Mouse (Mus musculus) limb, embryonic 14.5 days (tissue): ENCODE results near the gene Igfbp5. TPM values are rescaled to one million over a fixed set of nuclear protein-coding genes. Genes with fewer than 3 reads are reported as not detected.

ENCODE experiments used
- ATAC-seq: fragments of 200-750 bp; cut with Nextera tagmentation; 2 replicates; pipeline ENCODE4 v1.8.0; 2017; ENCODE audit warnings: low read depth, moderate number of reproducible peaks, moderate TSS enrichment; ENCODE audit not compliant: low FRiP score
- DNase-seq: peaks from one replicate; pipeline ENCODE4 v3.0.0-alpha.2; 2015; ENCODE audit warnings: low spot score
- H3K27ac ChIP-seq: fragments of 300-500 bp; sonication (generic); replicated peaks from 2 replicates; pipeline ENCODE4 v1.5.1; 2014; ENCODE audit warnings: low read depth, mild to moderate bottlenecking, low read length, moderate library complexity, mixed read lengths
- H3K27me3 ChIP-seq: fragments of 300-500 bp; sonication (generic); 2 replicates; pipeline ENCODE4 v1.6.1; 2014; ENCODE audit warnings: low read length, mixed read lengths; ENCODE audit not compliant: control insufficient read depth, insufficient read depth
- H3K36me3 ChIP-seq: fragments of 300-500 bp; sonication (generic); 2 replicates; pipeline ENCODE4 v1.6.1; 2014; ENCODE audit warnings: mild to moderate bottlenecking, low read length, moderate library complexity, mixed read lengths; ENCODE audit not compliant: control insufficient read depth, insufficient read depth
- H3K4me1 ChIP-seq: fragments of 300-500 bp; sonication (generic); 2 replicates; pipeline ENCODE4 v1.6.1; 2014; ENCODE audit warnings: antibody characterized with exemption, low read length, mixed read lengths; ENCODE audit not compliant: control insufficient read depth, insufficient read depth
- H3K4me2 ChIP-seq: fragments of 300-500 bp; sonication (generic); replicated peaks from 2 replicates; pipeline ENCODE4 v1.6.1; 2014; ENCODE audit warnings: low read depth, mild to moderate bottlenecking, low read length, moderate library complexity; ENCODE audit not compliant: severe bottlenecking
- H3K4me3 ChIP-seq: fragments of 300-500 bp; sonication (generic); replicated peaks from 2 replicates; pipeline ENCODE4 v1.5.1; 2014; ENCODE audit warnings: low read length
- H3K9ac ChIP-seq: fragments of 300-500 bp; sonication (generic); 2 replicates; pipeline ENCODE4 v1.6.1; 2014; ENCODE audit warnings: mild to moderate bottlenecking, low read depth, low read length, moderate library complexity; ENCODE audit not compliant: severe bottlenecking
- H3K9me3 ChIP-seq: fragments of 300-500 bp; sonication (generic); 2 replicates; pipeline ENCODE4 v1.6.1; 2016; ENCODE audit warnings: low read length; ENCODE audit not compliant: control insufficient read depth
- POLR2A ChIP-seq: fragments of 200-500 bp; IDR thresholded peaks from 2 replicates; pipeline ENCODE4 v1.8.0; 2012; ENCODE audit warnings: inconsistent platforms, mild to moderate bottlenecking, moderate library complexity, borderline replicate concordance; ENCODE audit not compliant: insufficient read depth, insufficient read length; ENCODE audit errors: extremely low read depth
- WGBS: fragments of 180-500 bp; shearing (Covaris S2); extraction: QIAGEN DNeasy Blood & Tissue Kit; methylation state at CpG from one replicate; pipeline ENCODE4 v1.1.7; 2014; 5-methylcytosine and 5-hydroxymethylcytosine counted together
- polyA plus RNA-seq, 2 experiments: library from polyadenylated mRNA; depleted of rRNA in 1 of 2; stranded (reverse) in 1 of 2; unstranded in 1 of 2; fragments of >200 nt; fragmentation: Nextera tagmentation in 1 of 2; extraction: Ambion mirVana in 1 of 2; gene quantifications; 2 replicates each; pipeline versions ENCODE4 v1.2.1 to v1.2.3; 2012 to 2014

The Igfbp5 gene
- polyA plus RNA-seq, 2 experiments = 114 to 333 TPM

GRCm38 (mm10) chr1:72826446-72826845, 48.2 kb downstream of the Igfbp5 start:
- no peak for ATAC-seq
- no peak for TF ChIP-seq POLR2A
- peaks cover 26% of the 10 kb centered on the region for H3K4me1 ChIP-seq
- H3K9me3 ChIP-seq = no peaks in the 10 kb centered on the region
- DNase-seq = no peak
- H3K27ac ChIP-seq = 0 out of 2 replicates have a peak overlapping the region, but pooled peaks have one; percentile 41
- H3K27me3 ChIP-seq = no peaks in the 10 kb centered on the region
- peaks cover 11% of the 10 kb centered on the region; the same call in 1 of the 2 replicates for H3K36me3 ChIP-seq
- peak overlapping the region; percentile 96 for H3K4me2 ChIP-seq
- 2% methylated on average over 6 of the region's 6 CpGs for WGBS
- peak overlapping the region; percentile 66 for H3K4me3 ChIP-seq
- H3K9ac ChIP-seq = peak overlapping the region; percentile 63

- peak overlapping the region; percentile 63 for H3K9ac ChIP-seq
- H3K36me3 ChIP-seq = peaks cover 8% of the 10 kb centered on the region; the same call in 1 of the 2 replicates
- H3K4me3 ChIP-seq = peak overlapping the region; percentile 66
- H3K9me3 ChIP-seq = no peaks in the 10 kb centered on the region
- no peaks in the 10 kb centered on the region for H3K27me3 ChIP-seq
- DNase-seq (no peak), ATAC-seq (no peak)
- peaks cover 26% of the 10 kb centered on the region for H3K4me1 ChIP-seq
- peak overlapping the region; percentile 96 for H3K4me2 ChIP-seq
- 6% methylated on average over 4 of the region's 4 CpGs for WGBS
- 0 out of 2 replicates have a peak overlapping the region, but pooled peaks have one; percentile 41 for H3K27ac ChIP-seq
- no peak for TF ChIP-seq POLR2A
These were observed 48.8 kb downstream of the Igfbp5 start for GRCm38 (mm10) chr1:72825921-72826320.

- ATAC-seq = peak; percentile 41; the same call in 1 of the 2 replicates
- no peak for TF ChIP-seq POLR2A
These were observed 49.4 kb downstream of the Igfbp5 start for GRCm38 (mm10) chr1:72825286-72825685.

GRCm38 (mm10) chr1:72824707-72825101, 50.0 kb downstream of the Igfbp5 start:
- H3K36me3 ChIP-seq = peaks cover 8% of the 10 kb centered on the region; the same call in 1 of the 2 replicates
- peak overlapping the region; percentile 96 for H3K4me2 ChIP-seq
- H3K9ac ChIP-seq = peak overlapping the region; percentile 63
- H3K4me3 ChIP-seq = peak overlapping the region; percentile 66
- peaks cover 26% of the 10 kb centered on the region for H3K4me1 ChIP-seq
- no peaks in the 10 kb centered on the region for H3K9me3 ChIP-seq
- WGBS = under 1% methylated on average over 24 of the region's 37 CpGs
- H3K27me3 ChIP-seq = no peaks in the 10 kb centered on the region
- peak; percentile 38 for ATAC-seq
- H3K27ac ChIP-seq = 0 out of 2 replicates have a peak overlapping the region, but pooled peaks have one; percentile 28
- TF ChIP-seq POLR2A = no peak
- no peak for DNase-seq

More at GRCm38 (mm10) chr1:72825286-72825685, 49.4 kb downstream of the Igfbp5 start:
- peak overlapping the region; percentile 63 for H3K9ac ChIP-seq
- no peaks in the 10 kb centered on the region for H3K27me3 ChIP-seq
- no peak overlapping the region for H3K27ac ChIP-seq
- no peaks in the 10 kb centered on the region for H3K9me3 ChIP-seq
- peak overlapping the region; percentile 96 for H3K4me2 ChIP-seq
- peaks cover 8% of the 10 kb centered on the region; the same call in 1 of the 2 replicates for H3K36me3 ChIP-seq
- under 1% methylated on average over 19 of the region's 20 CpGs for WGBS
- H3K4me3 ChIP-seq = peak overlapping the region; percentile 66
- no peak for DNase-seq
- H3K4me1 ChIP-seq = peaks cover 26% of the 10 kb centered on the region

- Histone ChIP-seq H3K4me3 (peak within 1 kb of the TSS; percentile 66), H3K4me2 (peak within 1 kb of the TSS; percentile 96), H3K36me3 (peaks cover 5% of the 10 kb centered on the region; the same call in 1 of the 2 replicates), H3K27me3 (no peaks in the 10 kb centered on the region), H3K4me1 (peaks cover 26% of the 10 kb centered on the region), H3K9me3 (no peaks in the 10 kb centered on the region), H3K9ac (peak within 1 kb of the TSS; percentile 63), H3K27ac (0 out of 2 replicates have a peak within 1 kb of the TSS, but pooled peaks have one; percentile 28)
- WGBS = under 1% methylated on average over 28 of the region's 58 CpGs
- ATAC-seq (peak; percentile 77), DNase-seq (peak; percentile 67)
- no peak for TF ChIP-seq POLR2A
These were observed 50.7 kb downstream of the Igfbp5 start, which contains the start of gene Igfbp2 for GRCm38 (mm10) chr1:72823751-72824706. Gene Igfbp2, plus strand, starts transcription at chr1:72824503.
